Mouse (Mus musculus) G1E (cell line): ENCODE data around the gene Cflar. TPM values are rescaled to one million over a fixed set of nuclear protein-coding genes. Genes with fewer than 3 reads are reported as not detected.

Experiments used
- ATAC-seq: 2 replicates; pipeline ENCODE4 v1.8.0; 2016; ENCODE audit warnings: mild to moderate bottlenecking; ENCODE audit not compliant: insufficient number of reproducible peaks, poor library complexity, low FRiP score, severe bottlenecking; ENCODE audit errors: extremely low read depth
- DNase-seq: peaks from one replicate; pipeline ENCODE4 v3.0.0; 2012; ENCODE audit warnings: low spot score
- H3K27me3 ChIP-seq: 2 replicates; pipeline ENCODE4 v1.6.1; 2012; ENCODE audit warnings: mild to moderate bottlenecking, low read length, inconsistent platforms; ENCODE audit not compliant: insufficient read depth
- H3K36me3 ChIP-seq: replicated peaks from 2 replicates; pipeline ENCODE3; 2012; ENCODE audit warnings: mild to moderate bottlenecking, inconsistent platforms
- H3K4me1 ChIP-seq: 2 replicates; pipeline ENCODE4 v1.6.1; 2012; ENCODE audit warnings: low read depth, low read length, inconsistent platforms, mixed read lengths; ENCODE audit not compliant: insufficient read depth
- H3K4me3 ChIP-seq: 2 replicates; pipeline ENCODE4 v1.5.1; 2012; ENCODE audit warnings: low read depth, mild to moderate bottlenecking, inconsistent platforms, low read length, moderate library complexity, mixed read lengths
- H3K9me3 ChIP-seq: replicated peaks from 2 replicates; pipeline ENCODE4 v1.6.1; 2012; ENCODE audit warnings: inconsistent platforms
- CTCF ChIP-seq: IDR thresholded peaks from 2 replicates; pipeline ENCODE4 v1.5.1; 2012; ENCODE audit warnings: low read depth, low read length, inconsistent platforms, mixed read lengths
- GATA1 ChIP-seq: IDR thresholded peaks from 2 replicates; pipeline ENCODE4 v1.6.1; 2012; ENCODE audit warnings: borderline replicate concordance, low read length, inconsistent platforms, mixed read lengths
- GATA2 ChIP-seq: IDR thresholded peaks from 2 replicates; pipeline ENCODE4 v1.6.1; 2012; ENCODE audit warnings: low read depth, low read length, inconsistent platforms, borderline replicate concordance
- POLR2AphosphoS5 ChIP-seq: IDR thresholded peaks from 2 replicates; pipeline ENCODE4 v1.6.1; 2012; ENCODE audit warnings: low read depth, low read length, inconsistent platforms; ENCODE audit not compliant: insufficient replicate concordance
- TAL1 ChIP-seq: conservative IDR thresholded peaks from 2 replicates; pipeline ENCODE4 v1.6.1; 2012; ENCODE audit warnings: low read depth, low read length, inconsistent platforms, mixed read lengths
- polyA plus RNA-seq: library from polyadenylated mRNA; stranded (reverse); fragments of >175 nt; gene quantifications from 2 replicates; pipeline ENCODE4 v1.2.3, GENCODE M21; 2012
- total RNA-seq, 2 experiments: library from RNA; stranded (forward) in 1 of 2; stranded (reverse) in 1 of 2; fragments of 200-1000 nt in 1 of 2; fragments of >200 nt in 1 of 2; fragmentation: Nextera tagmentation in 1 of 2; gene quantifications; 2 replicates each; pipeline ENCODE4 v1.2.3; 2014 to 2017

The Cflar gene
- total and polyA plus RNA-seq, 3 experiments: 8.8 to 179 (median 127) TPM

DNA sequence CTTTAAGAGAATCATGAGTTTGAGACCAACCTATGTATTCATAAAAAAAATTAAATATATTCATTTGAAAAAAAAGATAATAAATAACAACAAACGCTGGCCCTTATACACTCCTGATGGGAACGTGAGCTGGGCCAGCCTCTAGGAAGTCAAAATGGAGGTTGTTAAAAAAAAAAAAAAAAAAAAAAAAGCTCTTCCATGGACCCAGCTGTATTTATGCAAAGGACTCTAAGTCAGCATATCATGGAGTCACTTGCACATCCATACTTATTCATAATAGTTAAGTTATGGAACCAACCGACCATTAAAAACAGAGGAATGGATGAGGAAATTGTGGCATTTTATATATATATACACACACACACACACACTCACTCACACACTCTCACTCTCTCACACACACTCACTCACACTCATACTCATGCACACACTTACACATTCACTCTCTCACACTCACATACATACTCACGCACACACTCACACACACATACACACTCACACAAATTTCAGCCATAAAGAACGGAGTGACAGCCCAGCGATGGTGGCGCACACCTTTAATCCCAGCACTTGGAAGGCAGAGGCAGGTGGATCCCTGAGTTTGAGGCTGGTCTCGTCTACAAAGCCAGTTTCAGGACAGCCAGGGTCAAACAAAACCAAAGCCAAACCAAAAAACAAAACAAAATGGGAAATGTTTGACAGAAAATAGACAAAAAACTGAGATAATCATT lies 90.4 kb downstream of the Cflar start:
- Histone ChIP-seq H3K4me3 (no peak overlapping the region; the same call in 1 of the 2 replicates), H3K9me3 (peaks cover 4% of the 10 kb centered on the region), H3K4me1 (peaks cover 13% of the 10 kb centered on the region), H3K27me3 (peaks cover 6% of the 10 kb centered on the region), H3K36me3 (no peaks in the 10 kb centered on the region)
- DNase-seq (no peak), ATAC-seq (no peak)
- TF ChIP-seq CTCF (no peak), GATA2 (no peak), POLR2AphosphoS5 (no peak), GATA1 (no peak), TAL1 (no peak)

DNA sequence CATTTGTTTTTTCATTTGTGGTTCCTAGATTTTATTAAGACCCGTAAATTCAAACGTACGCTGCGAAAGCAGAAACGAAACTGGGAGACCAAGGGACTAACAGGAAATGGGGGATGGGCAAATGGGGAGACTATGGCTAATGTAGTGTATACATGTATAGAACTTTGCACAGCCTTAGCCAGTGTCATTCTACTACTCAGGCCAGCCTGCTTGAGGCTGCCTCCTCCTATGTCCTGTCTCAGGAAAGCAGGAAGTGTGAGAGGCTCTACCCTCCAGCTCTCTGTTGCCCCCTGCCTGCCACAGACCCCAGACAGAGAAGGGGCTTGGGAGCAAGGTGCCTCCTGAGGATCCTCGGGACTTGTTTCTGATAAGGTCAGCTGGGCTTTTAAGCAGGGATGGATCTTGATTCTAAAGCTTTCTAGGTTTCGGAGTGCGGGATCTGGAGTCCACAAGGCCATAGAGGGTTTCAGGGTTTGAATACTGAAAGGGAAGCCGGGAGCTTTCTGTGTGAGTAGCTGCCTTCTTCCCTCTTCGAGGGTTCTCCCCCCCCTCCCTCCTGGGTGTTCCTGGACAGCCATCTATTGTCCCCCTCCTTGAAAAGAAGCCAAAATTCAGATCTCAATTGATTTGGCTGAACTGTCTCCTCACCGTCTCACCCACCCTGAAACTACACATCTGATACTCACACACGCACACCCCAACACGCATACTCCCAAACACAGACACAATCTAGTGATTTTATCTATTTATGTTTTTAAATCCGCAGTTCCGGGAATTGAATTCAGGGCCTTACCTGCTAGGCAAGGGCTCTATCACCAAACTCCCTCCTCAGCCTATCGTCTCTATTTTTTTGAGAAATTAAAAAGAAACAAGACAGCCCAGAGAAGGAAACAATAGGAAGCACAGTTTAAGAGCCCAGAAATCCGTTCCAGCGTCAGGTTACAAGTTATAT lies 91.3 kb downstream of the Cflar start:
- peak overlapping the region; percentile 50; the same call in 1 of the 2 replicates for H3K4me3 ChIP-seq
- no peaks in the 10 kb centered on the region for H3K36me3 ChIP-seq
- ATAC-seq (peak; percentile 84), DNase-seq (peak; percentile 66)
- H3K9me3 ChIP-seq: peaks cover 4% of the 10 kb centered on the region
- H3K27me3 ChIP-seq: peaks cover 6% of the 10 kb centered on the region
- TF ChIP-seq POLR2AphosphoS5 (no peak), GATA1 (no peak), CTCF (no peak), GATA2 (no peak), TAL1 (no peak)
- peaks cover 15% of the 10 kb centered on the region for H3K4me1 ChIP-seq

DNA sequence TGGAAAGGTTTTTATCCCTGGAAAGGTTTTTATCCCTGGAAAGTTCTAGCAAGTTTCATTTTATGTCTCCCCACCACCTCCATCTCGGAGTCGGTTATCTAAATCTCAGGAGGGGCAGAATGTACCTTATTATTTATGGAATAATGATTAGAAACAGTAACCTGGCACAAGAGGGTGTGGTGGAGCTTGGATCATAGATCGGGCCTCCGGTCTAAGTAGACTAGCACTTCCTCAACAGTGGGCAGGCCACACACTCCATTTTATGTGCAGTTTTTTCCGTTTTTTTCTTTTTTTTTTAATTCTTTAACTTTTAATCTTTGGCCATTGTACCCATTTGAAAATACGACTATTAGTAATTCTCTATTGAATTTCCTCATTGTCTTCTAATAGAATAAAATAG lies 92.2 kb downstream of the Cflar start:
- Histone ChIP-seq H3K4me1 (peaks cover 15% of the 10 kb centered on the region), H3K27me3 (peaks cover 6% of the 10 kb centered on the region), H3K36me3 (no peaks in the 10 kb centered on the region), H3K9me3 (peaks cover 3% of the 10 kb centered on the region), H3K4me3 (no peak overlapping the region; the same call in 1 of the 2 replicates)
- TF ChIP-seq GATA1 (no peak), POLR2AphosphoS5 (no peak)
- ATAC-seq (0 out of 2 replicates have a peak, but pooled peaks have one; percentile 29), DNase-seq (no peak)

DNA sequence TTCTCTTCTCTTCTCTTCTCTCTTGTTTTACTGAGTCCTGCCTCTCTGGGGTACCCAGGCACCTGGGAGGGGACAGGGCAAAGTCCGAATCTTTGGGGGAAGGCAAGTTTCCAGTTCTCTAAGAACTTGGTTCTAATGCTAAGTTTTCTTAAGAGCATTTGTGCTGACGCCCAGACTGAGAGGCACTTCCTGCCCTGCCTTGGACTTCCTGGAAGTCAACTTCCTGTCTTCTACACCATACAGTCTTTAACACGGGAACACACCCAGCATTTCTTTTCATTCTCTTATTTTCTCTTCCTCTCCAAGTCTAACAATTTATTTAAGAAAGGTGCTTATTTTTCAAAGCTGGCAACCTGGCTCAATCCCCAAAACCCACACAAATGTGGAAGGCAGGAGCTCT lies 95.3 kb downstream of the Cflar start:
- Histone ChIP-seq H3K4me3 (no peak overlapping the region), H3K4me1 (peaks cover 15% of the 10 kb centered on the region), H3K9me3 (no peaks in the 10 kb centered on the region), H3K27me3 (no peaks in the 10 kb centered on the region), H3K36me3 (no peaks in the 10 kb centered on the region)
- peak; percentile 43 for DNase-seq
- no peak for ATAC-seq
- TF ChIP-seq GATA2 (no peak), CTCF (no peak), POLR2AphosphoS5 (no peak), TAL1 (no peak), GATA1 (no peak)

Other genes starting within 250 kb of the Cflar start
- gene Orc2, start 206.4 kb upstream of the Cflar start, total RNA-seq (2014; fragmentation: Nextera tagmentation): 99.0 and 116 TPM in 2 replicates
- gene Orc2, start 206.4 kb upstream of the Cflar start, total RNA-seq (2017): 104 and 146 TPM in 2 replicates
- gene Orc2, start 206.4 kb upstream of the Cflar start, polyA plus RNA-seq: 29.2 and 30.0 TPM in 2 replicates
- 28.3 and 34.5 TPM in 2 replicates for gene Fam126b, start 125.2 kb upstream of the Cflar start, total RNA-seq (2014; fragmentation: Nextera tagmentation)
- gene Fam126b, start 125.2 kb upstream of the Cflar start, total RNA-seq (2017): 32.9 and 35.0 TPM in 2 replicates
- 7.1 and 10.3 TPM in 2 replicates for gene Fam126b, start 125.2 kb upstream of the Cflar start, polyA plus RNA-seq
- 34.5 and 57.8 TPM in 2 replicates for gene Ndufb3, start 125.1 kb upstream of the Cflar start, total RNA-seq (2014; fragmentation: Nextera tagmentation)
- 168 and 172 TPM in 2 replicates for gene Ndufb3, start 125.1 kb upstream of the Cflar start, total RNA-seq (2017)
- gene Ndufb3, start 125.1 kb upstream of the Cflar start, polyA plus RNA-seq: 5.8 and 7.5 TPM in 2 replicates
- gene Als2cr12, start 15.5 kb upstream of the Cflar start, total RNA-seq (2014; fragmentation: Nextera tagmentation): not detected in 2 replicates
- 0.17 and 0.22 TPM in 2 replicates for gene Als2cr12, start 15.5 kb upstream of the Cflar start, total RNA-seq (2017)
- gene Als2cr12, start 15.5 kb upstream of the Cflar start, polyA plus RNA-seq: not detected in 2 replicates
- gene Casp8, start 83.9 kb downstream of the Cflar start, total RNA-seq (2014; fragmentation: Nextera tagmentation): 23.0 and 26.2 TPM in 2 replicates
- gene Casp8, start 83.9 kb downstream of the Cflar start, total RNA-seq (2017): 10.5 and 11.6 TPM in 2 replicates
- 0.58 and 0.73 TPM in 2 replicates for gene Casp8, start 83.9 kb downstream of the Cflar start, polyA plus RNA-seq